22 mouse cellular contexts compared by ENCODE assay signal in the genomic region with DNA sequence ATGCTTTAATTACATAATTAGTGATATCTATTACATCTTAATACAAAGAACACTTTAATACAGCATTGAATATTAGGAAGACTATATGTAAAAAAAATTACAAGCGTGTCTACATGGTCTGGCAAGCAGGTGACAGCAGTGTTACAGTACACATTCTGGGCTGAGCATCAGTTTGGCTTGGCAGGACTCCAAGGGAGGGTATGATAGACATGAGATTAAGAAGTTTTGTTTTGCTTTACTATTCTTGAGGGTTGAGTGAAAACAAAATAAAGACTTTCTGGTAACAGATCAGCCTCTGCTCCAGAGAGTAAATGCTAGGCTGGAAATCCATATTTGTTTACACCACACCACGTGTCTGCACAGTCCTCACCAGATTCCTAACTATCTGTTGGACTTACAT. TPM values are rescaled to one million over a fixed set of nuclear protein-coding genes. Genes with fewer than 3 reads are reported as not detected.
DNase-seq lines count a peak whose midpoint lies in the region; ATAC-seq and TF ChIP-seq lines count a peak whose summit lies in the region.
"Had no signal": no experiment of that assay in that cellular context is flagged by ENCODE, and none has a peak within 500 bp of the region (broad histone marks: within the 10 kb centered on the region; RNA-seq: fewer than 3 reads in every experiment).

No protein-coding gene starts in this region.

- TF ChIP-seq CTCF in lung, embryonic 14.5 days (IDR thresholded peaks at IDR 0.05; ENCODE audit: low read depth), result no peak
- TF ChIP-seq CTCF in lung, adult 2 months (IDR thresholded peaks at IDR 0.05; ENCODE audit: insufficient read depth, low read length), result no peak
- no peak for TF ChIP-seq CTCF in MEL (IDR thresholded peaks at IDR 0.05 in 2 of 3, conservative IDR thresholded peaks at IDR 0.05 in 1 of 3; ENCODE audit: control insufficient read depth in 1 of 3, insufficient read depth in 1 of 3, low read depth in 2 of 3, low read length in 3 of 3, poor library complexity in 1 of 3, severe bottlenecking in 1 of 3)

- peaks cover 5% of the 10 kb centered on the region; the same call in 1 of the 2 replicates for H3K36me3 ChIP-seq in forebrain, embryonic 14.5 days (ENCODE audit: control insufficient read depth, insufficient read depth, low read length)
- H3K36me3 ChIP-seq in forebrain, embryonic 16.5 days (ENCODE audit: control insufficient read depth, insufficient read depth), result no peaks in the 10 kb centered on the region
- peaks cover 12% of the 10 kb centered on the region; the same call in 1 of the 2 replicates for H3K36me3 ChIP-seq in lung, embryonic 14.5 days (ENCODE audit: insufficient read depth)
- H3K36me3 ChIP-seq in MEL (ENCODE audit: control insufficient read depth in 1 of 2, insufficient read depth in 2 of 2, low read length in 2 of 2), result peaks cover 5 to 14% of the 10 kb centered on the region in 2 experiments
- peaks cover 2% of the 10 kb centered on the region; the same call in 1 of the 2 replicates for H3K36me3 ChIP-seq in intestine, embryonic 15.5 days

- DNase-seq in forebrain, embryonic 14.5 days (ENCODE audit: low spot score), result peak; percentile 76
- peak; percentile 14 for DNase-seq in lung, embryonic 14.5 days
- DNase-seq in lung, adult 2 months, result no peak
- peak; percentile 77 for DNase-seq in MEL (ENCODE audit: low read depth, low spot score)
- DNase-seq: adrenal gland, postnatal 14 days; cerebellum, adult 11-12 months; forebrain, postnatal 0 days; gastrocnemius, postnatal 36 days; heart, postnatal 10 days; kidney, adult 9 months; liver, postnatal 0 days; right cerebral cortex, postnatal 14 days; spleen, adult 18-20 months; thymus, postnatal 36 days had no signal

- H3K27me3 ChIP-seq in forebrain, embryonic 14.5 days (replicated peaks; ENCODE audit: control insufficient read depth, insufficient read depth, low read length), result no peaks in the 10 kb centered on the region
- H3K27me3 ChIP-seq in forebrain, embryonic 16.5 days (replicated peaks; ENCODE audit: control insufficient read depth, insufficient read depth, low read length), result no peaks in the 10 kb centered on the region
- H3K27me3 ChIP-seq in lung, embryonic 14.5 days (ENCODE audit: insufficient read depth, low read length), result no peaks in the 10 kb centered on the region
- no peaks in the 10 kb centered on the region for H3K27me3 ChIP-seq in MEL (ENCODE audit: control insufficient read depth in 1 of 2, insufficient read depth in 2 of 2, low read length in 2 of 2)
- no peaks in the 10 kb centered on the region for H3K27me3 ChIP-seq in intestine, embryonic 15.5 days (replicated peaks)
- H3K27me3 ChIP-seq: embryonic facial prominence, embryonic 12.5 days; neural tube, embryonic 15.5 days had no signal

- no peaks in the 10 kb centered on the region for H3K4me1 ChIP-seq in forebrain, embryonic 14.5 days (ENCODE audit: control insufficient read depth, insufficient read depth, low read length)
- no peaks in the 10 kb centered on the region for H3K4me1 ChIP-seq in forebrain, embryonic 16.5 days (replicated peaks; ENCODE audit: control insufficient read depth, insufficient read depth, low read length)
- H3K4me1 ChIP-seq in lung, embryonic 14.5 days (ENCODE audit: insufficient read depth), result no peaks in the 10 kb centered on the region
- H3K4me1 ChIP-seq in lung, adult 2 months (ENCODE audit: control insufficient read depth, insufficient read depth, low read length), result no peaks in the 10 kb centered on the region
- H3K4me1 ChIP-seq in MEL (ENCODE audit: control insufficient read depth in 1 of 2, insufficient read depth in 2 of 2, low read length in 2 of 2), result peaks cover 3% of the 10 kb centered on the region in 2 experiments; a peak in 2 of 4 replicates
- no peaks in the 10 kb centered on the region for H3K4me1 ChIP-seq in intestine, embryonic 15.5 days (replicated peaks)

- peak; percentile 75; the same call in 1 of the 2 replicates for ATAC-seq in forebrain, embryonic 14.5 days
- ATAC-seq in forebrain, embryonic 16.5 days, result no peak
- no peak for ATAC-seq in lung, embryonic 14.5 days (ENCODE audit: insufficient read depth)
- peak; percentile 54; the same call in 1 of the 2 replicates for ATAC-seq in megakaryocyte progenitor cell, adult 5-6 weeks (replicated peaks; ENCODE audit: poor library complexity)
- no peak for ATAC-seq in intestine, embryonic 15.5 days
- ATAC-seq: activated CD4-positive, CD25-positive, alpha-beta regulatory T cell, adult 4 months; forebrain, postnatal 0 days; inflammation-experienced regulatory T-cells, adult 6 months; liver, postnatal 0 days; midbrain, embryonic 16.5 days had no signal

- 44% methylated on average over 2 of the region's 2 CpGs for WGBS in forebrain, embryonic 14.5 days
- 30% methylated on average over 2 of the region's 2 CpGs for WGBS in forebrain, embryonic 16.5 days
- WGBS in lung, embryonic 14.5 days, result 56% methylated on average over 2 of the region's 2 CpGs
- 36% methylated on average over 2 of the region's 2 CpGs for WGBS in lung, adult 2 months
- 59% methylated on average over 2 of the region's 2 CpGs for WGBS in intestine, embryonic 15.5 days

- no peak overlapping the region for H3K9ac ChIP-seq in forebrain, embryonic 14.5 days (ENCODE audit: low read length)
- no peak overlapping the region for H3K9ac ChIP-seq in forebrain, embryonic 16.5 days (replicated peaks; ENCODE audit: low read depth, low read length)
- H3K9ac ChIP-seq in lung, embryonic 14.5 days, result no peak overlapping the region
- no peak overlapping the region for H3K9ac ChIP-seq in MEL (ENCODE audit: control insufficient read depth, low read depth, low read length, poor library complexity, severe bottlenecking)
- no peak overlapping the region for H3K9ac ChIP-seq in intestine, embryonic 15.5 days
- H3K9ac ChIP-seq: embryonic facial prominence, embryonic 12.5 days; forebrain, postnatal 0 days; liver, postnatal 0 days; neural tube, embryonic 15.5 days had no signal

- TF ChIP-seq RAD21 in MEL (IDR thresholded peaks at IDR 0.05; ENCODE audit: low read depth, low read length), result no peak

- peak; percentile 33 to 41; a peak in 2 of 4 replicates for TF ChIP-seq EP300 in MEL (IDR thresholded peaks at IDR 0.05; ENCODE audit: low read depth in 1 of 2, low read length in 2 of 2)

- H3K4me2 ChIP-seq in forebrain, embryonic 14.5 days (ENCODE audit: low read length), result no peak overlapping the region
- H3K4me2 ChIP-seq in forebrain, embryonic 16.5 days (ENCODE audit: low read length), result no peak overlapping the region
- no peak overlapping the region for H3K4me2 ChIP-seq in lung, embryonic 14.5 days
- H3K4me2 ChIP-seq in intestine, embryonic 15.5 days (replicated peaks), result no peak overlapping the region
- H3K4me2 ChIP-seq: embryonic facial prominence, embryonic 12.5 days; neural tube, embryonic 15.5 days had no signal

- no peaks in the 10 kb centered on the region for H3K79me2 ChIP-seq in MEL (ENCODE audit: control insufficient read depth, insufficient read depth, low read length, poor library complexity)

- TF ChIP-seq POLR2A in lung, adult 2 months (IDR thresholded peaks at IDR 0.05; ENCODE audit: borderline replicate concordance, extremely low read depth, low read depth, low read length), result no peak
- no peak for TF ChIP-seq POLR2A in MEL (IDR thresholded peaks at IDR 0.05; ENCODE audit: control insufficient read depth in 1 of 2, insufficient read depth in 1 of 2, low read depth in 1 of 2, low read length in 2 of 2, poor library complexity in 1 of 2)

- no peak overlapping the region for H3K27ac ChIP-seq in forebrain, embryonic 14.5 days (ENCODE audit: low read depth, low read length)
- H3K27ac ChIP-seq in forebrain, embryonic 16.5 days (ENCODE audit: low read length), result no peak overlapping the region
- no peak overlapping the region for H3K27ac ChIP-seq in lung, embryonic 14.5 days (ENCODE audit: low read depth)
- no peak overlapping the region for H3K27ac ChIP-seq in MEL (ENCODE audit: control insufficient read depth, low read depth, low read length)
- H3K27ac ChIP-seq in intestine, embryonic 15.5 days, result no peak overlapping the region
- H3K27ac ChIP-seq: embryonic facial prominence, embryonic 12.5 days; neural tube, embryonic 15.5 days had no signal

- no peak overlapping the region for H3K4me3 ChIP-seq in forebrain, embryonic 14.5 days (ENCODE audit: low read depth, low read length)
- no peak overlapping the region for H3K4me3 ChIP-seq in forebrain, embryonic 16.5 days (replicated peaks; ENCODE audit: low read length)
- H3K4me3 ChIP-seq in lung, embryonic 14.5 days (ENCODE audit: low read depth, low read length), result no peak overlapping the region
- no peak overlapping the region for H3K4me3 ChIP-seq in lung, adult 2 months (replicated peaks; ENCODE audit: extremely low read depth, low read depth, low read length)
- H3K4me3 ChIP-seq in MEL (ENCODE audit: control insufficient read depth in 1 of 2, insufficient read depth in 1 of 2, low read depth in 2 of 2, low read length in 2 of 2), result no peak overlapping the region
- no peak overlapping the region for H3K4me3 ChIP-seq in intestine, embryonic 15.5 days (replicated peaks)
- H3K4me3 ChIP-seq: embryonic facial prominence, embryonic 12.5 days; neural tube, embryonic 15.5 days had no signal

- H3K9me3 ChIP-seq in forebrain, embryonic 14.5 days (replicated peaks; ENCODE audit: control insufficient read depth, low read length), result no peaks in the 10 kb centered on the region
- no peaks in the 10 kb centered on the region for H3K9me3 ChIP-seq in forebrain, embryonic 16.5 days (ENCODE audit: control insufficient read depth, low read length)
- H3K9me3 ChIP-seq in lung, embryonic 14.5 days (ENCODE audit: low read depth, low read length), result no peaks in the 10 kb centered on the region
- H3K9me3 ChIP-seq in MEL (replicated peaks; ENCODE audit: insufficient read depth, low read length), result no peaks in the 10 kb centered on the region
- H3K9me3 ChIP-seq in intestine, embryonic 15.5 days, result no peaks in the 10 kb centered on the region
- H3K9me3 ChIP-seq: embryonic facial prominence, embryonic 12.5 days; neural tube, embryonic 15.5 days had no signal

TF ChIP-seq in MEL, 35 proteins besides CTCF, POLR2A, EP300 and RAD21 (continues in another document):
- peak; percentile 27; the same call in 1 of the 2 replicates for TF ChIP-seq RCOR1 (IDR thresholded peaks at IDR 0.05; ENCODE audit: low read depth, low read length)
- no peak for TF ChIP-seq MAZ (IDR thresholded peaks at IDR 0.05; ENCODE audit: low read depth, low read length)
- no peak for TF ChIP-seq GABPA (IDR thresholded peaks at IDR 0.05; ENCODE audit: low read depth, low read length)

RNA-seq across cellular contexts. Expression of a gene that starts 8.5 kb away (rescaled TPM):
- 56.3 and 58.6 TPM in 2 replicates for polyA plus RNA-seq in forebrain, embryonic 14.5 days (2014; fragmentation: Nextera tagmentation; extraction: Ambion mirVana)
- 52.2 and 55.7 TPM in 2 replicates for polyA plus RNA-seq in forebrain, embryonic 16.5 days (2015; fragmentation: Nextera tagmentation; extraction: Ambion mirVana)
- 48.6 and 58.3 TPM in 2 replicates for polyA plus RNA-seq in lung, embryonic 14.5 days (2014; fragmentation: Nextera tagmentation; extraction: Ambion mirVana)
- 8.4 and 9.3 TPM in 2 replicates for polyA plus RNA-seq in lung, adult 2 months (2012; rRNA removed)
- 46.1 and 51.2 TPM in 2 replicates for total RNA-seq in MEL (2012; rRNA removed)
- polyA plus RNA-seq in MEL (2012; ENCODE audit: insufficient read depth in 1 of 2, insufficient read length in 2 of 2, low read depth in 1 of 2, low replicate concordance in 2 of 2, missing spikeins in 1 of 2), result 10 to 100 TPM in 1 of 2 experiments, not detected in 1; 54.0 TPM
- total RNA-seq in megakaryocyte progenitor cell, adult 5-6 weeks (2015), result 33.3 and 33.7 TPM in 2 replicates
- total RNA-seq in megakaryocyte progenitor cell, adult 5-6 weeks (2017), result 72.7 and 77.2 TPM in 2 replicates
- polyA plus RNA-seq in intestine, embryonic 15.5 days (2015; fragmentation: Nextera tagmentation; extraction: Ambion mirVana), result 39.3 and 44.5 TPM in 2 replicates

Comparison
In these comparisons a context has a peak if more than half of its experiments do, and no peak if none do; other contexts are left out.
1. ATAC-seq: peak in forebrain, embryonic 14.5 days (single experiment) and megakaryocyte progenitor cell, adult 5-6 weeks (single experiment); none in forebrain, embryonic 16.5 days (single experiment), lung, embryonic 14.5 days (single experiment) and intestine, embryonic 15.5 days (single experiment).